Mouse (Mus musculus) CH12.LX (cell line): ENCODE data around the gene Nrros.

ENCODE experiments used
- CHD2 ChIP-seq: IDR thresholded peaks from 2 replicates; pipeline ENCODE4 v1.6.1; 2011; ENCODE audit warnings: low read length, improper control_type of control experiment
- CTCF ChIP-seq, 2 experiments: IDR thresholded peaks in 1 of 2; conservative IDR thresholded peaks in 1 of 2; 2 replicates each; pipeline ENCODE4 v1.5.1; 2011 to 2012; ENCODE audit warnings: low read depth in 2 of 2, low read length in 2 of 2, improper control_type of control experiment in 1 of 2, inconsistent platforms in 1 of 2, mild to moderate bottlenecking in 1 of 2, moderate library complexity in 1 of 2
- ELF1 ChIP-seq: IDR thresholded peaks from 2 replicates; pipeline ENCODE4 v1.6.1; 2014; ENCODE audit warnings: low read depth, mild to moderate bottlenecking, inconsistent platforms, low read length, improper control_type of control experiment
- EP300 ChIP-seq: IDR thresholded peaks from 2 replicates; pipeline ENCODE4 v1.6.1; 2011; ENCODE audit warnings: low read length, improper control_type of control experiment
- POLR2A ChIP-seq: IDR thresholded peaks from 2 replicates; pipeline ENCODE4 v1.6.1; 2011; ENCODE audit warnings: low read depth, mild to moderate bottlenecking, improper control_type of control experiment, low read length
- POLR2AphosphoS2 ChIP-seq: IDR thresholded peaks from 2 replicates; pipeline ENCODE4 v1.6.1; 2011; ENCODE audit warnings: low read depth, low read length, improper control_type of control experiment
- SIN3A ChIP-seq: IDR thresholded peaks from 2 replicates; pipeline ENCODE4 v1.6.1; 2012; ENCODE audit warnings: low read length, improper control_type of control experiment, inconsistent platforms
- ZNF384 ChIP-seq: IDR thresholded peaks from 2 replicates; pipeline ENCODE4 v1.6.1; 2012; ENCODE audit warnings: low read depth, low read length, improper control_type of control experiment, inconsistent platforms

DNA sequence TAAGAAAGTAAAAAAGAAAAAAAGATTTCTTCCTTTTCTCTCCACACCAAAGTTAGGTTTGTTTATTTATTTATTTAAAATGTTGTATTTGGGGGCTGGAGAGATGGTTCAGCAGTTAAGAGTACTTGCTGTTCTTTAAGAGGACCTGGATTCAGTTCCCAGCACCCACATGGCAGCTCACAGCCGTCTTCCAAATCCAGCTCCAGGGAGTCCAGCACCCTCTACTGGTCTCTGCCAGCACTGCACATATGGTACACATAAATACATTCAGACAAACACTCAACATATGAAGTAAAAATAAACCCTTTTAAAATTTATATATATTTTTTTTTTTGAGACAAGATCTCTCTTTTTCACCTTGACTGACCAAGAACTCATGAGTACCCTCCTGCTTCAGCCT, 59.7 kb downstream of the Nrros start:
- TF ChIP-seq CTCF (conservative IDR thresholded peaks at IDR 0.05 in 1 of 2, IDR thresholded peaks at IDR 0.05 in 1 of 2; ENCODE audit: low read depth in 2 of 2, low read length in 2 of 2) (peak in 1 of 2 experiments; percentile 40; a peak in 2 of 4 replicates), POLR2A (no peak), POLR2AphosphoS2 (no peak), ZNF384 (no peak), ELF1 (no peak), EP300 (no peak), CHD2 (no peak), SIN3A (no peak)
